Mouse (Mus musculus) heart, postnatal 0 days (tissue): ENCODE results near the gene Galnt6. TPM values are rescaled to one million over a fixed set of nuclear protein-coding genes. Genes with fewer than 3 reads are reported as not detected.
"Not testable (repeated sequence)": the region's sequence is repeated elsewhere in the genome, so short reads cannot be mapped to it uniquely, and the experiment has no call there.

ENCODE experiments used
- ATAC-seq: fragments of 200-750 bp; cut with Nextera tagmentation; 2 replicates; pipeline ENCODE4 v1.8.0; 2017; ENCODE audit warnings: low read depth, moderate number of reproducible peaks, moderate library complexity; ENCODE audit not compliant: insufficient read depth
- DNase-seq: peaks from one replicate; pipeline ENCODE4 v3.0.0-alpha.2; 2016; ENCODE audit warnings: low spot score
- H3K27ac ChIP-seq: fragments of 300-500 bp; sonication (generic); 2 replicates; pipeline ENCODE4 v1.5.1; 2014; ENCODE audit warnings: low read depth, mild to moderate bottlenecking
- H3K27me3 ChIP-seq: fragments of 300-500 bp; sonication (generic); 2 replicates; pipeline ENCODE4 v1.6.1; 2014; ENCODE audit warnings: low read length, mixed read lengths; ENCODE audit not compliant: control insufficient read depth, insufficient read depth
- H3K36me3 ChIP-seq: fragments of 300-500 bp; sonication (generic); replicated peaks from 2 replicates; pipeline ENCODE4 v1.6.1; 2014; ENCODE audit warnings: low read length, mixed read lengths; ENCODE audit not compliant: control insufficient read depth, insufficient read depth
- H3K4me1 ChIP-seq: fragments of 300-500 bp; sonication (generic); 2 replicates; pipeline ENCODE4 v1.6.1; 2014; ENCODE audit warnings: antibody characterized with exemption; ENCODE audit not compliant: control insufficient read depth, insufficient read depth
- H3K4me2 ChIP-seq: fragments of 300-500 bp; sonication (generic); 2 replicates; pipeline ENCODE4 v1.6.1; 2014; ENCODE audit warnings: low read depth, mild to moderate bottlenecking, low read length, moderate library complexity
- H3K4me3 ChIP-seq: fragments of 300-500 bp; sonication (generic); 2 replicates; pipeline ENCODE4 v1.5.1; 2014; ENCODE audit warnings: low read depth, low read length
- H3K9ac ChIP-seq: fragments of 300-500 bp; sonication (generic); replicated peaks from 2 replicates; pipeline ENCODE4 v1.6.1; 2014; ENCODE audit warnings: low read depth, low read length, mixed read lengths
- H3K9me3 ChIP-seq: fragments of 300-500 bp; sonication (generic); replicated peaks from 2 replicates; pipeline ENCODE4 v1.6.1; 2016; ENCODE audit warnings: low read length; ENCODE audit not compliant: control insufficient read depth
- CTCF ChIP-seq: IDR thresholded peaks from 2 replicates; pipeline ENCODE4 v1.5.1; 2016; ENCODE audit warnings: antibody characterized with exemption, control low read depth, low read depth
- EP300 ChIP-seq: IDR thresholded peaks from 2 replicates; pipeline ENCODE4 v1.6.1; 2016; ENCODE audit warnings: antibody characterized with exemption, low read depth
- WGBS: fragments of 180-500 bp; shearing (Covaris S2); extraction: QIAGEN DNeasy Blood & Tissue Kit; methylation state at CpG from one replicate; pipeline ENCODE4 v1.1.7; 2014; 5-methylcytosine and 5-hydroxymethylcytosine counted together
- polyA plus RNA-seq: library from polyadenylated mRNA; unstranded; fragments of >200 nt; fragmentation: Nextera tagmentation; extraction: Ambion mirVana; gene quantifications from 2 replicates; pipeline ENCODE4 v1.2.1, GENCODE M21; 2015
- total RNA-seq: library from RNA; depleted of rRNA; stranded (reverse); fragments of >200 nt; gene quantifications from 2 replicates; pipeline ENCODE4 v1.2.3, GENCODE M21; 2014; ENCODE audit warnings: low replicate concordance

Gene Galnt6
- total and polyA plus RNA-seq, 2 experiments from 2014 or later, result 0.46 to 0.92 TPM

DNA sequence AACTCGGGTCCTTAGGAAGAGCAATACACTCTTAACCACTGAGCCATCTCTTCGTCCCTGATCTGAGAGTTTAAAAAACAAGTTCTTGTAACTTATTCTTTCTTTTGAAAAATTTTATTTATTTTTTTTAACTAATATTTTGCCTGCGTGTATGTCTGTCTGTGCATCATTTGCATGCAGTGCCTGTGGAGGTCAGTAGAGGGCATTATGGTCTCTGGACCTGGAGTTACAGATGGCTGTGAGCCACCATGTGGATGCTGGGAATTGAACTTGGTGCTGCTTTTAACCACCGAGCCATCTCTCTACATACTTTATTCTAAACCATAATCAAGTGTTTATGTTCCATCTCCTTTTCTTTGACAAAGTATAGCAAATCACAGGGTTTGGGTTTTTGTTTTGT, 43.5 kb upstream of the Galnt6 start:
- H3K4me3 ChIP-seq, result no peak overlapping the region
- no peaks in the 10 kb centered on the region for H3K9me3 ChIP-seq
- no peaks in the 10 kb centered on the region for H3K36me3 ChIP-seq
- no peak overlapping the region for H3K9ac ChIP-seq
- no peak for TF ChIP-seq CTCF
- no peak for TF ChIP-seq EP300
- peaks cover 39% of the 10 kb centered on the region for H3K27me3 ChIP-seq
- ATAC-seq, result no peak
- H3K4me1 ChIP-seq, result no peaks in the 10 kb centered on the region
- WGBS, result 78% methylated on average over 4 of the region's 4 CpGs
- no peak overlapping the region for H3K27ac ChIP-seq
- no peak for DNase-seq
- no peak overlapping the region for H3K4me2 ChIP-seq

DNA sequence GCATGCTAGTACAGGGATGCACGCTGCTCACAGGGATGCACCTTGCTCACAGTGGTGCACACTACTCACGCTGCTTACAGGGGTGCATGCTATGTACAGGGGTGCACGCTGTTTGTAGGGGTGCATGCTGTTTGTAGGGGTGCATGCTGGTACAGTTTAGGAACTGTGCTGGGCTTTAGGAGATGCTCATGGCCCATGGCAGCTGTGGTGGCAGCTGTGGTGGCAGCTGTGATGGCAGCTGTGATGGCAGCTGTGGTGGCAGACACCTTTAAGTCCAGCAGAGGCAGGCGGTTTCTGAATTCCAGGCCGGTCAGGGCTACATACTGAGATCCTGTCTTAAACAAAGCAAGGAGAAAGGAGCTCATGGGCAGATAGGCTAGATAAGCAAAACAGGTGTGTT, 41.2 kb upstream of the Galnt6 start:
- no peak for DNase-seq
- TF ChIP-seq EP300, result no peak
- no peak for TF ChIP-seq CTCF
- Histone ChIP-seq H3K27ac (no peak overlapping the region), H3K9me3 (no peaks in the 10 kb centered on the region), H3K9ac (no peak overlapping the region), H3K36me3 (no peaks in the 10 kb centered on the region), H3K4me3 (no peak overlapping the region), H3K4me1 (no peaks in the 10 kb centered on the region), H3K4me2 (no peak overlapping the region), H3K27me3 (peaks cover 44% of the 10 kb centered on the region)
- WGBS, result 92% methylated on average over 5 of the region's 5 CpGs
- no peak for ATAC-seq

DNA sequence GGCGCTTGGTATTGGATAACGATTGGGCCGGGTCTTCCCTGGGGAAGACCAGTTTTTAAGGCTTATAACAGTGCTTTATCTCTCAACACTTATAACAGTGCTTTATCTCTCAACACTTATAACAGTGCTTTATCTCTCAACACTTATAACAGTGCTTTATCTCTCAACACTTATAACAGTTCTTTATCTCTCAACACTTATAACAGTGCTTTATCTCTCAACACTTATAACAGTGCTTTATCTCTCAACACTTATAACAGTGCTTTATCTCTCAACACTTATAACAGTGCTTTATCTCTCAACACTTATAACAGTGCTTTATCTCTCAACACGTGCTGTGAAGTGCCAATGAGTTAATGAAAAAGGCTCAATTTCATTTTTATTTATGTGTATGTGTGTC, 39.8 kb upstream of the Galnt6 start:
- H3K4me2 ChIP-seq, ATAC-seq, H3K27ac ChIP-seq, H3K4me3 ChIP-seq, H3K36me3 ChIP-seq, H3K9ac ChIP-seq, H3K4me1 ChIP-seq, H3K9me3 ChIP-seq, DNase-seq: not testable (repeated sequence)
- WGBS, result 59% methylated on average over 4 of the region's 4 CpGs
- H3K27me3 ChIP-seq, result peaks cover 46% of the 10 kb centered on the region

DNA sequence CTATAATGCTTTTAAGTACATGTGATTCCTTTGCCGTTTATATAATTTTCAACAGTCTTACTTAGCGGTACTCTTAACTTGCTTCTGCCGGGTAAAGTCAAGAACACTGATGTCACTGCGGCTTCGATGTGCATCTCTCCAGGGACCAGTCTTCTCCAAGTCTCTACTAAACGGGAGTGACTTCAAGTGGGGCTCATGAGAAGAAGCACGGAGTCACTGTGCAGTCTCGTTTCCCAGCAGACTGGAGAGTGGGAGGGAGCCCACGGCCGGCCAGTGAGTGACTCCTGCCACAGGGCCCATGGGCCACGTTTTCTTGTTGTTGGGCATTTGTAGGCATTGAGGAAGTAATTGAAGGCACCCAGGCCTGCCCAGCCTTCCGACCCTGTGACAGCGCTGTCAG, 38.7 kb upstream of the Galnt6 start:
- TF ChIP-seq EP300, result no peak
- TF ChIP-seq CTCF, result no peak
- H3K4me1 ChIP-seq, result no peaks in the 10 kb centered on the region
- DNase-seq (no peak), ATAC-seq (no peak)
- H3K27ac ChIP-seq, result no peak overlapping the region
- H3K4me2 ChIP-seq, result no peak overlapping the region
- no peak overlapping the region for H3K4me3 ChIP-seq
- H3K9ac ChIP-seq, result no peak overlapping the region
- H3K36me3 ChIP-seq, result no peaks in the 10 kb centered on the region
- WGBS, result 75% methylated on average over 13 of the region's 13 CpGs
- peaks cover 57% of the 10 kb centered on the region for H3K27me3 ChIP-seq
- H3K9me3 ChIP-seq, result no peaks in the 10 kb centered on the region

DNA sequence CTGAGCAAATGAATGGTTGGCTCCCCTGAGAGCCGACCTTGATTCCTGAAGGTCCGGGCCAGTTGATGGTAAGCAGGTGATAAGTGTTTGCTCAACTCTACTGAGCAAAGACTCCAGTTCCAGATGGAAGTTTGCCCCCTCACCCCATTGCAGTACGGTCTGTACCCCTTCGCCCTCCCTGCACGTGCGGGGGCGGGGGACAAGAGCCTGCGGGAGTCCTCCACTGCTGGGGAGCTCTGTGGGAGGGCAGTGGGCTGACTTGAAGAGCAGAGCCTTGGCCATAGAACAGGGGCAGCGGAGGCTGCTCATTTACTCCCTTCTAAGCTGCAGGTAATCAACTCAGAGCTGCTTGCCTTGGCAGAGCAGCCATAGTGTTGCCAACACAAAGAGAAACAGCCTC, 37.6 kb upstream of the Galnt6 start:
- no peaks in the 10 kb centered on the region for H3K36me3 ChIP-seq
- no peak overlapping the region for H3K4me3 ChIP-seq
- no peak overlapping the region for H3K4me2 ChIP-seq
- no peak for ATAC-seq
- H3K9ac ChIP-seq, result no peak overlapping the region
- 0 out of 2 replicates have a peak, but pooled peaks cover 5% of the 10 kb centered on the region for H3K4me1 ChIP-seq
- no peaks in the 10 kb centered on the region for H3K9me3 ChIP-seq
- H3K27me3 ChIP-seq, result peaks cover 67% of the 10 kb centered on the region
- DNase-seq, result no peak
- WGBS, result 70% methylated on average over 9 of the region's 9 CpGs
- no peak overlapping the region for H3K27ac ChIP-seq
- no peak for TF ChIP-seq CTCF
- TF ChIP-seq EP300, result no peak

DNA sequence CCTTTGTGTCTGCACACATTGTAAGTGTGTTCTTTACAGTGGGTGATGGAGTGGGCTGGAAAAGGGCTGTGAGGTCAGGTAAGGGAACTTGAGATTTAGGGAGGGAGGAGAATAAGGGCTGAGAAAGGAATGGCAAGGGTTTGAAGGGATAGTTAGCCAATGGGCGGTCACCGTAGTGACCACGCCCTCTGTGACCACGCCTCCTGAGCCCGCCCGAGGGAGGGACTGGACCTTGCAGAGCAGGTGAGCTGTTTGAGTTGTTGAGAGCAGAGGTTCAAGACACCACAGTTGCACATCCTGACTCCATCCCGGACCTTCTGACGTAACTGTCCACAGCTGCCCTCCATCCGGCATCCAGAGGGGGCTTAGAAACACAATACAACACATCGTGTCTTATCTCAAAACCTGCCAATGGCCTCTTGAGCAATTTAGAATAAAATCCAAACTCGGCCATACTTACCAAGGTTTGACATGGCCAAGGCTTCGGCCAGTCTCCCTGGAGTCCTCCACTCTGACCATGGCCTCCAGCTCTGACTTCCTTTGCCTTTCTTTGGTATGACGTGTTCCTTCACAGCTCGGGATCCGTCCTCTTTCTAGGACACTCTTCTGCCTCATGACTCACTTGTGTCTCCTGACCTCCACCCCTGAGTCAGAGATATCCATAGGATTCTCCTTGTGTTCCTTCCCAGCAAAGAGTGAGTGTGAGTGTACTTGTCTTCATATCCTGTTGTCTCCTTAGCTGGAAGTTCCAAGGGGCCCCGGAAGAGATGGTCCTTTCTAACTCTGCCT, 35.2 kb upstream of the Galnt6 start:
- 0 out of 2 replicates have a peak, but pooled peaks cover 13% of the 10 kb centered on the region for H3K4me1 ChIP-seq
- H3K36me3 ChIP-seq, result no peaks in the 10 kb centered on the region
- no peak overlapping the region for H3K4me2 ChIP-seq
- H3K9me3 ChIP-seq, result no peaks in the 10 kb centered on the region
- no peak overlapping the region for H3K4me3 ChIP-seq
- no peak overlapping the region for H3K9ac ChIP-seq
- no peak for DNase-seq
- no peak overlapping the region for H3K27ac ChIP-seq
- no peak for TF ChIP-seq CTCF
- no peak for TF ChIP-seq EP300
- peaks cover 79% of the 10 kb centered on the region for H3K27me3 ChIP-seq
- no peak for ATAC-seq
- 61% methylated on average over 16 of the region's 16 CpGs for WGBS
